Mouse (Mus musculus) CD8-positive naive resting alpha-beta T cell, adult 2 months (primary cell): ENCODE measurements around the gene Gtf3c2.
A peak's percentile ranks its signal among the peaks of the same experiment; 100 is the strongest.

Experiments used
- DNase-seq, 2 experiments: peaks; one replicate each; pipeline ENCODE4 v3.0.0; 2022; ENCODE audit warnings: low read depth in 2 of 2, low spot score in 2 of 2

Gtf3c2 gene

GRCm38 (mm10) chr5:31153516-31154151 is 26.3 kb downstream of the Gtf3c2 start:
- no peak for DNase-seq

GRCm38 (mm10) chr5:31151746-31152145 is 28.2 kb downstream of the Gtf3c2 start:
- DNase-seq: no peak

DNA sequence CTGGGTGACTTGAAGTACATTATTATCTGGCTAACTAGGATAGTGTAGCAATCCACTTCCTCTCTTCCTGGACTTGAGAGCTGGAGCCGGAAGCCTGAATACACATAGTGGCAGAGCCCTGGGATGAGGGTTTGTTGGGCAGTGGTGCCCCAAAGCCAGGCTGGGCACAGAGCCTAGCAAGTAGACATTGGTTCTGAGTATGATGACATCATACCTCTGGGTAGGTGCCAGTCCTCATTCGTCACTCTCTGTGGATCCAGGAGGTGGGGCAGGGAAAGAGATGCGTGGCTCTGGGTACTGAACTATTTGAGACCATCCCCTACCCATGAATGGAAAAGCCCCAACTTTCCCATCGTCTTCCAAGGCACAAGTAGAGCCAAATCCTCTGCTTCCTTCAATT is 30.2 kb downstream of the Gtf3c2 start:
- DNase-seq: no peak

- no peak for DNase-seq
Measured at GRCm38 (mm10) chr5:31138968-31139425, 40.9 kb downstream of the Gtf3c2 start.

DNA sequence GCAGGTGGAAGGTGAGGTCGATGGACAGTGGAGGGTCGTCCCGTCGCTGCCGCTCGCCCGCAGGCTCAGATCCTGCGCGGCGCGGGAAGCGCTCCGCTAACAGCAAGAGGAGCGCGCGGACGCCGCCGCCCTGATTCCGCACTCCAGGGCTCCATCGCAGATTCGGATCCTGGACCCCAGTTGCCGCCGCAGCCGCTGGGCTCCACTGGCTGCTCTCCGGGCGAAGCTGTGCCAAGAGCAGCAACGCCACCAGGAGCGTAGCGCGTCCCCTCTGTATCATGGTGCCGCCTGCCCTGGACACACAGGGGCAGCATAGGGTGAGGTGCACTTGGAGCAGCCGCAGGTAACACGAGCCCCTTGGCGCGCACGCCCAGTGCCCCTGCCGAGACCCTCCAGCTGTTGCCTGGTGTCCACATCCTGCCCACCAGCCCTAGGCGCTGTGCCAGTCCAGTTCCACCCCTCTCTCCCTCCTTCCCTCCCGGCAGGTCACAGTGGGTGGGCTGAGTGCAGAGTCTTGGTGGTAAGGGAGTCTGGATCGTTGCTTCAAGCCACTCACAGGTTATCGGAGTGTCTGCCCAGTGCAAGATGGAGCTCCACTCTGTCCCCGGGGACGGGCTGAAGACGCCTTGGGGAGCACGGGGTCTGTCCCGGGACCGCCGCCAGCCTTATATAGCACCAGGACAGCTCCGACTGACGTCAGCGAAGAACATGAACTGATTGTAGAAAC is 41.5 kb downstream of the Gtf3c2 start, which contains the start of gene Ucn:
TSS of gene Ucn (minus strand) at position 589 of the 727 bp plus-strand sequence.
- DNase-seq: no peak

- DNase-seq: no peak
Measured at GRCm38 (mm10) chr5:31137658-31138057, 42.3 kb downstream of the Gtf3c2 start.

GRCm38 (mm10) chr5:31136730-31137424 is 43.1 kb downstream of the Gtf3c2 start:
- no peak for DNase-seq

GRCm38 (mm10) chr5:31126050-31126449 is 53.9 kb downstream of the Gtf3c2 start:
- DNase-seq: no peak

DNA sequence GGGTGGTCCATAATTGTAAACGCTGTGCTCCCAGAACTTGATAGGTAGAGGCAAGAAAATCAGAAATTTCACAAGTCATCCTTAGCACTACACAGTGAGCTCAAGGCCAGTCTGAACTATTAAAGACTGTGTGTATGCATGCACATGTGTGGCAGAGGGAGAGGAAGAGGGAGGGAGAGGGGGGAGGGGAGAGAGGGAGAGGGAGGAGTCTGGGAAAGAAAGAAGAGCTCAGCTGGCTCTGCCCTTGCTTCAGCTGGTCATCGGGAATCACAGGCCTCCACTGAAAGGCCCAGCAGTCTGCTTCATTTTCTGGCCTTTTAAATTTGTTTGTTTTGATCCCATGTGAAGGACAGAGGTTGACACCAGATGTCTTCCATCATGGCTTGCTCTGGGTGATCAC is 56.5 kb downstream of the Gtf3c2 start:
- no peak for DNase-seq

DNA sequence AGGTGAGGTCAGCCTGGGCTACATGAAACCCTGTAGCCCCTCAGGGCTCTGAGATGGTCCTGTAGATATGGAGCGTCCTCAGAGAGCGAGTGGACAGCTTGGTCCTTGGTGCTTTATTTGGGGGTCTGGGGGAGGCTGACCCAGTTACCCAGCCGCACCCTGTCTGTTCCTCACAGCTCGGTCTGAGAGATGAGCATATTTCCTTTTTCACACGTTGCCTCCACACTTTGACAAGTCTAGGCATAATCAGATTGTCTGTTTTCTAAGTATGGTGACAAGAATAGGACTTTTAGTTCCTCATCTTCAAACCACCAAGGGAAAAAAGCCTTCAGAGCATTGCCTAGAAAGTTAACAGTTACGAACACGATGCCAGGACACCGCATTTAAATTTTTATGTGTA is 58.8 kb downstream of the Gtf3c2 start:
- no peak for DNase-seq

DNA sequence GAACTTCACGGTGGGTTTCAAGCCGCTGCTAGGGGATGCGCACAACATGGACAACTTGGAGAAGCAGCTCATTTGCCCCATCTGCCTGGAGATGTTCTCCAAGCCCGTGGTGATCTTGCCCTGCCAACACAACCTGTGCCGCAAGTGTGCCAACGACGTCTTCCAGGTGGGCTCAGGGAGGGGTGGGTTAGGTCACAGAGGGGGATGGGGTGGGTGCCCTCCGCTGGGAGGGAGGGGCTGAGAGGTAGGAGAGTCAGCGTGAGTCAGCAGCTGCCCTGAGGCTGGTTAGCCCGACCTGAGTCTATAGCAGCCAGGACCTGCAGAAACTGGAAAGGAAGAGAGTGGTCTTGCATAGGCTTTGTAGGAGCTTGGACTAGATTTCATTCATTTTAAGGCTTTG is 63.0 kb downstream of the Gtf3c2 start:
- no peak for DNase-seq

DNA sequence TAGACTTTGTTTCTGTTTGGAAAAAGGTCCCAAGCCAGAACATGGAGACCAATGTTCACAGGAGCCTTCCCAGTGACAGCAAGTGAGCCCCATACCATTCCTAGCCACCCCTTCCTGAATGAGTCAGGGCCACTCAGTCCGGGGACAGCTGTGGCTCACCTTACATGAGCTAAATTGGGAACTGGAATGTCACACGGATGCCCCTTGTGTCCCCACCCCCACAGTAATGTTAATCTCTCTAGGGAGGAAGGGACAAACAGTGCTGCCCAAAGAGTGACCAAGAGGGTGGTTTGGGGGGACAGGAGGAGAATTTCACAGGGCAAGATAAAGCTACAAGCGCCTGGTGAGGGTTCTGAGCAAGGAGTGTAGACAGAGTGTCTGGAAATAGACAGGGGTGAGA is 63.6 kb downstream of the Gtf3c2 start, which contains the start of gene Trim54:
TSS of gene Trim54 (plus strand) at position 359 of the 400 bp plus-strand sequence.
- no peak for DNase-seq

- DNase-seq: peak in 1 of 2 experiments; percentile 15
Measured at GRCm38 (mm10) chr5:31110781-31111180, 69.2 kb downstream of the Gtf3c2 start.

DNA sequence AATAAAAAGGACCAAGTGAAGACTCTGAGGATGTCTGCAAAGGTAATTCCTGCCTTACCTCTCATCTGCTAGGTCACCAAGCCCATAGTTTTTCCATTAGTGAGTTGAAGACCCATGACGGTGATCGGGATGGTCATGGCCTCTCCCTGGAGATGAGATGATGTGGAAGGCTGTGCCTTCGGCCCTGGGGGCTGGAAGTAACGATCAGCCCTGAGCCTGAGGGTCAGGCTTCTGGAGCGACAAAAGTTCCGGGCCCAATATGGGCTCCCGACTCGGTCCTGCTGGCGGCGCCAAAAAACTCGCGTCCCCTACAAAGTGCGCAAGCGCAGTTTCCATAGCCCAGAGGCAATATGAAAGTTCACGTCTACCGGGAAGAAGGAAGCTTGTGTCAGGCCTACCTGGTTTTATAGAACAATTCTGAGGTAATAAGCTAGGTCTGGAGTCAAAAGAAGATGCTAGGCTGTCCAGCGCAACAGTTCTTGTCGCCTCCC is 71.9 kb downstream of the Gtf3c2 start, which contains the start of gene Slc30a3:
TSS of gene Slc30a3 (minus strand) at position 238 of the 491 bp plus-strand sequence.
- no peak for DNase-seq
